Mouse (Mus musculus) cerebellum, adult 2 months (tissue): ENCODE results near the gene Mars2. TPM values are rescaled to one million over a fixed set of nuclear protein-coding genes. Genes with fewer than 3 reads are reported as not detected.

Experiments used
- DNase-seq, 2 experiments: peaks; one replicate each; pipeline ENCODE4 v3.0.0; 2021
- H3K27ac ChIP-seq: fragments of 200-500 bp; 2 replicates; pipeline ENCODE4 v1.5.1; 2012; ENCODE audit warnings: low read length, control low read depth, inconsistent platforms; ENCODE audit not compliant: insufficient read depth
- H3K27me3 ChIP-seq: fragments of 200-500 bp; 2 replicates; pipeline ENCODE4 v1.6.1; 2012; ENCODE audit warnings: inconsistent platforms, mild to moderate bottlenecking, low read length, moderate library complexity; ENCODE audit not compliant: control insufficient read depth, insufficient read depth
- H3K4me1 ChIP-seq: fragments of 200-500 bp; 2 replicates; pipeline ENCODE4 v1.6.1; 2011; ENCODE audit warnings: low read length; ENCODE audit not compliant: control insufficient read depth, insufficient read depth
- H3K4me3 ChIP-seq: fragments of 200-500 bp; replicated peaks from 2 replicates; pipeline ENCODE3; 2011; ENCODE audit warnings: mild to moderate bottlenecking, low read depth, low read length, control low read depth; ENCODE audit not compliant: insufficient read depth
- CTCF ChIP-seq: fragments of 200-500 bp; IDR thresholded peaks from 2 replicates; pipeline ENCODE4 v1.5.1; 2011; ENCODE audit warnings: low read depth, mild to moderate bottlenecking, control low read depth, low read length, moderate library complexity, borderline replicate concordance; ENCODE audit not compliant: insufficient read depth
- POLR2A ChIP-seq: fragments of 200-500 bp; IDR thresholded peaks from 2 replicates; pipeline ENCODE4 v1.6.1; 2011; ENCODE audit warnings: low read length, control low read depth, borderline replicate concordance; ENCODE audit not compliant: insufficient read depth
- WGBS: fragments of 180-500 bp; shearing (Covaris S2); methylation state at CpG from one replicate; pipeline ENCODE4 v1.1.7; 2018; 5-methylcytosine and 5-hydroxymethylcytosine counted together
- polyA plus RNA-seq: library from polyadenylated mRNA; depleted of rRNA; stranded (reverse); fragments of >200 nt; gene quantifications from 2 replicates; pipeline ENCODE4 v1.2.3, GENCODE M21; 2012; rRNA removed

Mars2 gene
- polyA plus RNA-seq, result 3.8 and 4.2 TPM in 2 replicates

- peak; percentile 95 to 96 for DNase-seq
- TF ChIP-seq POLR2A (peak; percentile 91), CTCF (no peak)
- H3K4me3 ChIP-seq, result peak within 1 kb of the TSS; percentile 74
- no peaks in the 10 kb centered on the region for H3K27me3 ChIP-seq
- under 1% methylated on average over 82 of the region's 82 CpGs for WGBS
- 0 out of 2 replicates have a peak within 1 kb of the TSS, but pooled peaks have one; percentile 2 for H3K27ac ChIP-seq
- H3K4me1 ChIP-seq, result peaks cover 4% of the 10 kb centered on the region; the same call in 1 of the 2 replicates
Measured at GRCm38 (mm10) chr1:55236890-55237642, at the start of gene Mars2. Gene Mars2 (plus strand): TSS chr1:55237177.

GRCm38 (mm10) chr1:55192015-55192414, 45.0 kb upstream of the Mars2 start:
- no peak for TF ChIP-seq POLR2A
- no peak for TF ChIP-seq CTCF
- no peak for DNase-seq
- no peak overlapping the region for H3K27ac ChIP-seq
- WGBS, result 26% methylated on average over 8 of the region's 8 CpGs
- H3K4me3 ChIP-seq, result no peak overlapping the region
- no peaks in the 10 kb centered on the region; the same call in 1 of the 2 replicates for H3K4me1 ChIP-seq
- H3K27me3 ChIP-seq, result no peaks in the 10 kb centered on the region

GRCm38 (mm10) chr1:55192824-55193223, 44.2 kb upstream of the Mars2 start:
- WGBS, result 60% methylated on average over 3 of the region's 3 CpGs
- Histone ChIP-seq H3K4me1 (no peaks in the 10 kb centered on the region; the same call in 1 of the 2 replicates), H3K27ac (no peak overlapping the region), H3K27me3 (no peaks in the 10 kb centered on the region), H3K4me3 (no peak overlapping the region)
- DNase-seq, result no peak
- TF ChIP-seq POLR2A (no peak), CTCF (peak; percentile 20; the same call in 1 of the 2 replicates)

- Histone ChIP-seq H3K4me3 (no peak overlapping the region), H3K27me3 (no peaks in the 10 kb centered on the region), H3K4me1 (no peaks in the 10 kb centered on the region; the same call in 1 of the 2 replicates), H3K27ac (no peak overlapping the region)
- TF ChIP-seq POLR2A (no peak), CTCF (no peak)
- WGBS, result 41% methylated on average over 2 of the region's 2 CpGs
- no peak for DNase-seq
Measured at GRCm38 (mm10) chr1:55193316-55193715, 43.7 kb upstream of the Mars2 start.

- Histone ChIP-seq H3K27me3 (no peaks in the 10 kb centered on the region), H3K4me3 (no peak overlapping the region), H3K27ac (no peak overlapping the region), H3K4me1 (no peaks in the 10 kb centered on the region; the same call in 1 of the 2 replicates)
- 33% methylated on average over 19 of the region's 19 CpGs for WGBS
- TF ChIP-seq POLR2A (no peak), CTCF (no peak)
- DNase-seq, result peak in 1 of 2 experiments; percentile 15
Measured at GRCm38 (mm10) chr1:55194064-55194915, 42.7 kb upstream of the Mars2 start.

- no peak for DNase-seq
- H3K27ac ChIP-seq, result no peak overlapping the region
- H3K27me3 ChIP-seq, result no peaks in the 10 kb centered on the region
- WGBS, result 31% methylated on average over 4 of the region's 4 CpGs
- H3K4me1 ChIP-seq, result no peaks in the 10 kb centered on the region; the same call in 1 of the 2 replicates
- TF ChIP-seq POLR2A, result no peak
- H3K4me3 ChIP-seq, result no peak overlapping the region
Measured at GRCm38 (mm10) chr1:55195021-55195420, 42.0 kb upstream of the Mars2 start.

- 69% methylated on average over 6 of the region's 6 CpGs for WGBS
- H3K27ac ChIP-seq, result no peak overlapping the region
Measured at GRCm38 (mm10) chr1:55196327-55197003, 40.5 kb upstream of the Mars2 start.

More at GRCm38 (mm10) chr1:55196327-55197003, 40.5 kb upstream of the Mars2 start:
- TF ChIP-seq CTCF, result no peak
- no peak for TF ChIP-seq POLR2A
- H3K4me3 ChIP-seq, result no peak overlapping the region
- no peaks in the 10 kb centered on the region for H3K27me3 ChIP-seq
- DNase-seq, result no peak
- H3K4me1 ChIP-seq, result no peaks in the 10 kb centered on the region; the same call in 1 of the 2 replicates
